In genomic region chrX:83740533-83740932, GRCm38 (mm10) we compare ENCODE assay signal across 10 mouse cellular contexts.
DNase-seq lines count a peak whose midpoint lies in the region; ATAC-seq and TF ChIP-seq lines count a peak whose summit lies in the region.
"Had no signal": no experiment of that assay in that cellular context is flagged by ENCODE, and none has a peak within 500 bp of the region (broad histone marks: within the 10 kb centered on the region; RNA-seq: fewer than 3 reads in every experiment).

No protein-coding gene starts in this region.

- no peak overlapping the region for H3K4me3 ChIP-seq in kidney, postnatal 0 days (replicated peaks; ENCODE audit: low read depth, low read length)
- no peak overlapping the region for H3K4me3 ChIP-seq in kidney, embryonic 16.5 days (ENCODE audit: low read length)
- H3K4me3 ChIP-seq in midbrain, embryonic 11.5 days (ENCODE audit: low read depth, low read length), result no peak overlapping the region
- H3K4me3 ChIP-seq in midbrain, embryonic 13.5 days (replicated peaks), result no peak overlapping the region
- H3K4me3 ChIP-seq in heart, embryonic 12.5 days, result no peak overlapping the region
- H3K4me3 ChIP-seq: kidney, embryonic 15.5 days; lung, embryonic 15.5 days had no signal

- DNase-seq in adrenal gland, postnatal 10 days, result peak; percentile 2
- DNase-seq in adrenal gland, adult 8-10 months, result no peak
- DNase-seq in kidney, postnatal 0 days (ENCODE audit: low spot score), result peak; percentile 48
- DNase-seq in midbrain, embryonic 11.5 days (ENCODE audit: low spot score, missing footprints), result peak; percentile 82
- peak; percentile 9 for DNase-seq in retina, postnatal 1 day

- H3K27ac ChIP-seq in kidney, postnatal 0 days, result no peak overlapping the region
- H3K27ac ChIP-seq in kidney, embryonic 16.5 days (ENCODE audit: low read length), result no peak overlapping the region
- no peak overlapping the region for H3K27ac ChIP-seq in midbrain, embryonic 11.5 days (ENCODE audit: low read depth, low read length)
- H3K27ac ChIP-seq in midbrain, embryonic 13.5 days, result no peak overlapping the region
- H3K27ac ChIP-seq in heart, embryonic 12.5 days (ENCODE audit: poor library complexity, severe bottlenecking), result no peak overlapping the region
- H3K27ac ChIP-seq: kidney, embryonic 15.5 days; lung, embryonic 15.5 days had no signal

- no peaks in the 10 kb centered on the region for H3K9me3 ChIP-seq in kidney, postnatal 0 days (replicated peaks; ENCODE audit: low read length)
- no peaks in the 10 kb centered on the region for H3K9me3 ChIP-seq in kidney, embryonic 16.5 days (ENCODE audit: low read length)
- H3K9me3 ChIP-seq in midbrain, embryonic 11.5 days (ENCODE audit: control insufficient read depth, low read length), result no peaks in the 10 kb centered on the region
- H3K9me3 ChIP-seq in midbrain, embryonic 13.5 days, result no peaks in the 10 kb centered on the region
- no peaks in the 10 kb centered on the region for H3K9me3 ChIP-seq in heart, embryonic 12.5 days (replicated peaks)
- H3K9me3 ChIP-seq: kidney, embryonic 15.5 days; lung, embryonic 15.5 days had no signal

- WGBS in kidney, postnatal 0 days, result 6% methylated on average over 1 of the region's 1 CpGs
- 11% methylated on average over 1 of the region's 1 CpGs for WGBS in kidney, embryonic 16.5 days
- WGBS in midbrain, embryonic 11.5 days, result 8% methylated on average over 1 of the region's 1 CpGs
- WGBS in midbrain, embryonic 13.5 days, result 6% methylated on average over 1 of the region's 1 CpGs
- 9% methylated on average over 1 of the region's 1 CpGs for WGBS in heart, embryonic 12.5 days

- no peak for ATAC-seq in kidney, postnatal 0 days (replicated peaks; ENCODE audit: low FRiP score, low read depth)
- ATAC-seq in kidney, embryonic 16.5 days (ENCODE audit: low FRiP score, low TSS enrichment), result no peak
- no peak for ATAC-seq in midbrain, embryonic 11.5 days (ENCODE audit: low FRiP score)
- ATAC-seq in midbrain, embryonic 13.5 days, result no peak
- ATAC-seq in heart, embryonic 12.5 days (ENCODE audit: insufficient number of reproducible peaks, low FRiP score), result no peak

- H3K27me3 ChIP-seq in kidney, postnatal 0 days (ENCODE audit: insufficient read depth, low read length), result no peaks in the 10 kb centered on the region
- no peaks in the 10 kb centered on the region for H3K27me3 ChIP-seq in kidney, embryonic 16.5 days (ENCODE audit: insufficient read depth, low read length)
- H3K27me3 ChIP-seq in midbrain, embryonic 11.5 days (ENCODE audit: control insufficient read depth, insufficient read depth, low read length), result no peaks in the 10 kb centered on the region
- H3K27me3 ChIP-seq in midbrain, embryonic 13.5 days, result no peaks in the 10 kb centered on the region
- no peaks in the 10 kb centered on the region for H3K27me3 ChIP-seq in heart, embryonic 12.5 days (replicated peaks)
- H3K27me3 ChIP-seq: kidney, embryonic 15.5 days; lung, embryonic 15.5 days had no signal

- H3K9ac ChIP-seq in kidney, postnatal 0 days (ENCODE audit: low read depth, low read length), result no peak overlapping the region
- no peak overlapping the region for H3K9ac ChIP-seq in kidney, embryonic 16.5 days (replicated peaks; ENCODE audit: low read length)
- H3K9ac ChIP-seq in midbrain, embryonic 11.5 days (ENCODE audit: low read length), result no peak overlapping the region
- H3K9ac ChIP-seq in midbrain, embryonic 13.5 days (replicated peaks), result no peak overlapping the region
- no peak overlapping the region for H3K9ac ChIP-seq in heart, embryonic 12.5 days
- H3K9ac ChIP-seq: kidney, embryonic 15.5 days; lung, embryonic 15.5 days had no signal

- no peak overlapping the region for H3K4me2 ChIP-seq in kidney, postnatal 0 days (ENCODE audit: low read length)
- no peak overlapping the region for H3K4me2 ChIP-seq in kidney, embryonic 16.5 days (replicated peaks; ENCODE audit: low read depth, low read length)
- H3K4me2 ChIP-seq in midbrain, embryonic 11.5 days, result no peak overlapping the region
- H3K4me2 ChIP-seq in midbrain, embryonic 13.5 days (replicated peaks), result no peak overlapping the region
- no peak overlapping the region for H3K4me2 ChIP-seq in heart, embryonic 12.5 days
- H3K4me2 ChIP-seq: kidney, embryonic 15.5 days; lung, embryonic 15.5 days had no signal

- H3K4me1 ChIP-seq in kidney, postnatal 0 days (replicated peaks; ENCODE audit: insufficient read depth, low read length), result no peaks in the 10 kb centered on the region
- H3K4me1 ChIP-seq in kidney, embryonic 16.5 days (ENCODE audit: insufficient read depth, low read length), result no peaks in the 10 kb centered on the region
- no peaks in the 10 kb centered on the region for H3K4me1 ChIP-seq in midbrain, embryonic 11.5 days (ENCODE audit: control insufficient read depth, insufficient read depth, low read length)
- H3K4me1 ChIP-seq in midbrain, embryonic 13.5 days (replicated peaks), result no peaks in the 10 kb centered on the region
- H3K4me1 ChIP-seq in heart, embryonic 12.5 days (replicated peaks), result no peaks in the 10 kb centered on the region
- H3K4me1 ChIP-seq: kidney, embryonic 15.5 days; lung, embryonic 15.5 days had no signal

- peak; percentile 57 for TF ChIP-seq CTCF in kidney, postnatal 0 days (IDR thresholded peaks at IDR 0.05; ENCODE audit: low read depth)

- no peaks in the 10 kb centered on the region for H3K36me3 ChIP-seq in kidney, postnatal 0 days (ENCODE audit: insufficient read depth, low read length)
- H3K36me3 ChIP-seq in kidney, embryonic 16.5 days (ENCODE audit: insufficient read depth, low read length), result no peaks in the 10 kb centered on the region
- H3K36me3 ChIP-seq in midbrain, embryonic 11.5 days (ENCODE audit: control insufficient read depth, insufficient read depth, low read length), result no peaks in the 10 kb centered on the region
- no peaks in the 10 kb centered on the region for H3K36me3 ChIP-seq in midbrain, embryonic 13.5 days
- H3K36me3 ChIP-seq in heart, embryonic 12.5 days, result no peaks in the 10 kb centered on the region
- H3K36me3 ChIP-seq: kidney, embryonic 15.5 days; lung, embryonic 15.5 days had no signal
